Mouse (Mus musculus) right cerebral cortex, postnatal 25 days (tissue): ENCODE measurements at regions not wholly inside any gene's neighbourhood (a gene's known extent, or its start where the extent isn't known, plus 50 kb on each side); places are given as distances from the start of the nearest gene placed in this dataset.

Source experiments
- DNase-seq: peaks from one replicate; pipeline ENCODE4 v3.0.0; 2022

- DNase-seq = no peak
These were observed 85.6 kb upstream of the Kif2a start for GRCm38 (mm10) chr13:107107572-107107971.

- DNase-seq = no peak
These were observed 83.6 kb upstream of the Kif2a start for GRCm38 (mm10) chr13:107105510-107105909.

GRCm38 (mm10) chr13:107101598-107101997 lies 79.7 kb upstream of the Kif2a start:
- DNase-seq = peak; percentile 84

GRCm38 (mm10) chr13:107100852-107101325 lies 79.0 kb upstream of the Kif2a start:
- DNase-seq = no peak

GRCm38 (mm10) chr13:107100116-107100515 lies 78.2 kb upstream of the Kif2a start:
- no peak for DNase-seq

GRCm38 (mm10) chr13:107097005-107097404 lies 75.1 kb upstream of the Kif2a start:
- DNase-seq = no peak

- DNase-seq = no peak
These were observed 73.2 kb upstream of the Kif2a start for GRCm38 (mm10) chr13:107094976-107095716.

GRCm38 (mm10) chr13:107094487-107094886 lies 72.6 kb upstream of the Kif2a start:
- no peak for DNase-seq

GRCm38 (mm10) chr13:107093683-107094082 lies 71.8 kb upstream of the Kif2a start:
- DNase-seq = no peak

- no peak for DNase-seq
These were observed 66.3 kb upstream of the Kif2a start for GRCm38 (mm10) chr13:107088198-107088597.

GRCm38 (mm10) chr13:107087355-107087754 lies 65.4 kb upstream of the Kif2a start:
- no peak for DNase-seq

- no peak for DNase-seq
These were observed 56.2 kb upstream of the Kif2a start for GRCm38 (mm10) chr13:107078085-107078484.

- DNase-seq = no peak
These were observed 53.0 kb upstream of the Kif2a start for GRCm38 (mm10) chr13:107074917-107075316.

GRCm38 (mm10) chr13:107073039-107073620 lies 51.2 kb upstream of the Kif2a start:
- DNase-seq = peak; percentile 27

GRCm38 (mm10) chr13:107072345-107073038 lies 50.6 kb upstream of the Kif2a start:
- peak; percentile 9 for DNase-seq
